Mouse (Mus musculus) testis, adult 2 months (tissue): ENCODE measurements at regions not wholly inside any gene's neighbourhood (a gene's known extent, or its start where the extent isn't known, plus 50 kb on each side); places are given as distances from the start of the nearest gene placed in this dataset.

Experiments
- CTCF ChIP-seq: fragments of 200-500 bp; IDR thresholded peaks from 2 replicates; pipeline ENCODE4 v1.5.1; 2012; ENCODE audit warnings: low read depth, mild to moderate bottlenecking, inconsistent platforms, low read length, moderate library complexity; ENCODE audit not compliant: control insufficient read depth, insufficient read depth, insufficient replicate concordance
- POLR2A ChIP-seq: fragments of 200-500 bp; IDR thresholded peaks from 2 replicates; pipeline ENCODE4 v1.6.1; 2012; ENCODE audit warnings: low read depth, mild to moderate bottlenecking, inconsistent platforms, low read length, moderate library complexity; ENCODE audit not compliant: control insufficient read depth

- TF ChIP-seq POLR2A, result no peak
- no peak for TF ChIP-seq CTCF
Measured at GRCm38 (mm10) chr9:120823397-120823796, 105.6 kb upstream of the Ctnnb1 start.
